Mouse (Mus musculus) CD4-positive, CD25-positive, alpha-beta regulatory T cell (primary cell): ENCODE measurements around the gene Rarres2. TPM values are rescaled to one million over a fixed set of nuclear protein-coding genes. Genes with fewer than 3 reads are reported as not detected.

Source experiments
- polyA plus RNA-seq: library from polyadenylated mRNA; unstranded; fragments of 100-300 nt; shearing (Covaris generic); gene quantifications from one replicate; pipeline ENCODE4 v1.2.1, GENCODE M21; 2017

Gene Rarres2
- polyA plus RNA-seq: 0.17 TPM

GRCm38 (mm10) chr6:48572572-48573061, at the start of gene Rarres2:
TSS of gene Rarres2 (minus strand) at chr6:48572789.

GRCm38 (mm10) chr6:48601271-48602079, 28.9 kb upstream of the Rarres2 start, which contains the start of gene Zfp775:
TSS of gene Zfp775 (plus strand) at chr6:48602063.

GRCm38 (mm10) chr6:48593158-48594042, 20.8 kb upstream of the Rarres2 start, which contains the start of the genes Repin1 and Gm44965:
TSS of gene Repin1 (plus strand) at chr6:48593883.
TSS of gene Gm44965 (plus strand) at chr6:48593941.

DNA sequence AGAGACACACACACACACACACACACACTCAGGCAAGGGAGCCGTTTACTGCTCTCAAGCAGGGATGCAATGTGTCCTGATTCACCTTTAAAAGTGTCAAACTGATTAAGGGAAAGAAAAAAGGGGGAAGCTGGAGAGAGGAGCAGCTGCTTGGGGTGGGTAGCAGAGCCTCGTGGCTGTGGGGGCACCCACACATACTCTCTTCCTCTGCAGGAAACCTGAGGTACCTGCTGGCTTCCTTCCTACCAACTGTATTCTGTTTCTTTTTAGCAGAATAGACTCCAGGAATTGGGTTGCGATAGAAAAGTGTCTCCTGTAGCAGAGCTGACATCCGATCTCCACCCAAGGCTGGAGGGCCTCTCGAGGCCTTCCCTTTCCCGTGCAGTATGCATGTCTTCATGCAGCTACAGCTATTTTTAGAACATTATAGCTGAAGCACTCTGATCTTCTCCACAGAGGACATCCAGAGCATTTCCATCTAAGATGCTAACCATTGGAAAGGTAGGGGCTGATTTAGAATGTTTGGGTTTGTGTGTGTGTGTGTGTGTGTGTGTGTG, 16.7 kb upstream of the Rarres2 start, which contains the start of gene Gm45021:
Gene Gm45021, plus strand, starts transcription at position 417 of the 557 bp plus-strand sequence.

GRCm38 (mm10) chr6:48554280-48555103, 18.1 kb downstream of the Rarres2 start, which contains the start of gene Lrrc61:
TSS of gene Lrrc61 (plus strand) at chr6:48554796.

DNA sequence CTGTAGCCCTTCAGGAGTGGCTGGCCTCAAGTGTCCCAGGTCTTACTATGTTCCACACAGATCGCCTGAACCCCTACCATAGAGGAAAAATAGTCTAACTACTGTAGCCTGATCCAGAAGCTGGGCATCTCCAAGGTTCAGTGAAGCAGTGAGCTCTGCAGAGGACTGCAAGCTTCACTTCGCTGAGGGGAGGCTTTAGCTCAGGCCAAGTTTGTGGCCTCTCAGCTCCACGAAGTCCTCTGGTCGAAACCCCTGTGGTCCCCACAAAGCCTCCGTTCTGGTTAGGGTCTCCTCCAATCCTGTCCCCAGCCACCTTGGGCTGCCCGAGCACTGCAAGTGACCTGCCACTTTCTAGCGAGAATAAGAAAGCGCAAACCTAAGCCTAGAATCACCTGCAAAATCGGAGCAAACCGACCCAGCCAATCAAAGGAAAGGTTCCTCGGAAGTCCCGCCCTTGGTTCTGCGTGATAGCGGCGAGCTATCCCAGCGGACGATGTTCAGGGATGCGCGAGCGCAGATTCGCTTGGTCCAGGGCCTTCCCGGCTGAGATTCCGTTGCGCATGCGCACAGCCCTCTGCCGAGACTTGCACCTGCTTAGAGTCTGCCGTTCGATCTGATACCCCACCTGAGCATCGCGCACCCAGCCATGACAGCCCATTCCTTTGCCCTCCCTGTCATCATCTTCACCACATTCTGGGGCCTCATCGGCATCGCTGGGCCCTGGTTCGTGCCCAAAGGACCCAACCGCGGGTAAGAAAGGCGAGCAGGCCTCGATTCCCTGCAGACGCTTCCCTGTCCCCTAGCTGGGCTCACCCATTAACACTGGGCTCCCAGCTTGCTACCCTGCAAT, 35.3 kb downstream of the Rarres2 start, which contains the start of gene Atp6v0e2:
Gene Atp6v0e2, plus strand, starts transcription at position 511 of the 850 bp plus-strand sequence.

Other genes with a start within 250 kb of the Rarres2 start
- gene Krba1, start 177.2 kb downstream of the Rarres2 start, polyA plus RNA-seq: 26.2 TPM
- gene Zfp467, start 127.0 kb downstream of the Rarres2 start, polyA plus RNA-seq: 32.5 TPM
- gene Sspo, start 124.6 kb downstream of the Rarres2 start, polyA plus RNA-seq: 0.23 TPM
- gene Atp6v0e2, start 35.2 kb downstream of the Rarres2 start, polyA plus RNA-seq: 0.24 TPM
- 44.5 TPM for gene Lrrc61, start 18.0 kb downstream of the Rarres2 start, polyA plus RNA-seq
- not detected for gene Gm45021, start 16.8 kb upstream of the Rarres2 start, polyA plus RNA-seq
- gene Repin1, start 21.1 kb upstream of the Rarres2 start, polyA plus RNA-seq: 2.7 TPM
- not detected for gene Gm44965, start 21.2 kb upstream of the Rarres2 start, polyA plus RNA-seq
- 9.4 TPM for gene Zfp775, start 29.3 kb upstream of the Rarres2 start, polyA plus RNA-seq
- 4.3 TPM for gene AI854703, start 54.0 kb upstream of the Rarres2 start, polyA plus RNA-seq
- gene Gimap8, start 74.4 kb upstream of the Rarres2 start, polyA plus RNA-seq: 154 TPM
- 297 TPM for gene Gimap9, start 103.3 kb upstream of the Rarres2 start, polyA plus RNA-seq
- 1,429 TPM for gene Gimap4, start 111.8 kb upstream of the Rarres2 start, polyA plus RNA-seq
- gene Gimap6, start 135.4 kb upstream of the Rarres2 start, polyA plus RNA-seq: 921 TPM
- 25.5 TPM for gene Gm28053, start 145.8 kb upstream of the Rarres2 start, polyA plus RNA-seq
- 299 TPM for gene Gimap7, start 145.8 kb upstream of the Rarres2 start, polyA plus RNA-seq
- gene Gimap1, start 166.3 kb upstream of the Rarres2 start, polyA plus RNA-seq: 563 TPM
- 207 TPM for gene Gimap5, start 173.4 kb upstream of the Rarres2 start, polyA plus RNA-seq
- 2,001 TPM for gene Gimap3, start 198.1 kb upstream of the Rarres2 start, polyA plus RNA-seq